Mouse (Mus musculus) heart, adult 2 months (tissue): ENCODE measurements around the gene 3110082I17Rik. TPM values are rescaled to one million over a fixed set of nuclear protein-coding genes. Genes with fewer than 3 reads are reported as not detected.
A peak's percentile ranks its signal among the peaks of the same experiment; 100 is the strongest.

Experiments used
- DNase-seq, 2 experiments: peaks; one replicate each; pipeline ENCODE4 v3.0.0; 2021
- H3K27ac ChIP-seq: fragments of 200-600 bp; 2 replicates; pipeline ENCODE4 v1.8.1; 2022
- H3K27me3 ChIP-seq: fragments of 200-500 bp; 2 replicates; pipeline ENCODE4 v1.6.1; 2012; ENCODE audit warnings: mild to moderate bottlenecking, low read length, inconsistent platforms, mixed read lengths; ENCODE audit not compliant: control insufficient read depth, insufficient read depth
- H3K36me3 ChIP-seq: fragments of 200-500 bp; 2 replicates; pipeline ENCODE4 v1.6.1; 2012; ENCODE audit warnings: low read length, inconsistent platforms; ENCODE audit not compliant: control insufficient read depth, insufficient read depth
- H3K4me1 ChIP-seq: fragments of 200-500 bp; 2 replicates; pipeline ENCODE4 v1.6.1; 2011; ENCODE audit warnings: low read length; ENCODE audit not compliant: control insufficient read depth, insufficient read depth
- H3K4me3 ChIP-seq: fragments of 200-600 bp; 2 replicates; pipeline ENCODE4 v1.8.1; 2022
- H3K79me2 ChIP-seq: fragments of 200-500 bp; replicated peaks from 2 replicates; pipeline ENCODE4 v1.6.1; 2012; ENCODE audit warnings: mild to moderate bottlenecking, inconsistent platforms, low read length, moderate library complexity, mixed read lengths; ENCODE audit not compliant: control insufficient read depth, insufficient read depth
- H3K9ac ChIP-seq: fragments of 200-500 bp; 2 replicates; pipeline ENCODE4 v1.6.1; 2012; ENCODE audit warnings: low read depth, mild to moderate bottlenecking, control low read depth, inconsistent platforms, low read length, mixed read lengths
- CTCF ChIP-seq: fragments of 200-600 bp; IDR thresholded peaks from 2 replicates; pipeline ENCODE4 v1.8.1; 2022; ENCODE audit warnings: antibody characterized with exemption, mild to moderate bottlenecking, moderate library complexity
- EP300 ChIP-seq: fragments of 200-500 bp; IDR thresholded peaks from 2 replicates; pipeline ENCODE4 v1.6.1; 2011; ENCODE audit warnings: low read depth, low read length, control low read depth; ENCODE audit not compliant: insufficient read depth
- POLR2A ChIP-seq: fragments of 200-500 bp; IDR thresholded peaks from 2 replicates; pipeline ENCODE4 v1.6.1; 2011; ENCODE audit warnings: mild to moderate bottlenecking, low read depth, low read length, control low read depth; ENCODE audit not compliant: insufficient read depth
- WGBS: fragments of 180-500 bp; shearing (Covaris S2); methylation state at CpG from one replicate; pipeline ENCODE4 v1.1.7; 2018; 5-methylcytosine and 5-hydroxymethylcytosine counted together
- intact Hi-C: fragments of 180-260 bp; cut with DNase I; formaldehyde crosslinking; loops from one replicate; pipeline ENCODE4 v1.15.1; 2025
- polyA plus RNA-seq: library from polyadenylated mRNA; depleted of rRNA; stranded (reverse); fragments of >200 nt; gene quantifications from 2 replicates; pipeline ENCODE4 v1.2.3, GENCODE M21; 2012
- total RNA-seq, 2 experiments: library from RNA; stranded (reverse); gene quantifications; 2 replicates each; pipeline ENCODE4 v1.2.3; 2021

The 3110082I17Rik gene
- total and polyA plus RNA-seq, 3 experiments = 4.9 to 5.7 (median 5.6) TPM

GRCm38 (mm10) chr5:139353946-139354345 is 106.4 kb downstream of the 3110082I17Rik start:
- H3K9ac ChIP-seq = no peak overlapping the region
- WGBS = 85% methylated on average over 11 of the region's 11 CpGs
- H3K4me1 ChIP-seq = no peaks in the 10 kb centered on the region
- no peaks in the 10 kb centered on the region for H3K27me3 ChIP-seq
- intact Hi-C loops = loop anchor here (2.0 kb wide), 2 partner anchors 17 to 71 kb away; no protein-coding TSS in a partner anchor
- DNase-seq = no peak
- TF ChIP-seq POLR2A = no peak
- TF ChIP-seq CTCF = no peak
- no peak for TF ChIP-seq EP300
- H3K27ac ChIP-seq = no peak overlapping the region
- no peaks in the 10 kb centered on the region for H3K36me3 ChIP-seq
- no peak overlapping the region for H3K4me3 ChIP-seq
- no peaks in the 10 kb centered on the region for H3K79me2 ChIP-seq

DNA sequence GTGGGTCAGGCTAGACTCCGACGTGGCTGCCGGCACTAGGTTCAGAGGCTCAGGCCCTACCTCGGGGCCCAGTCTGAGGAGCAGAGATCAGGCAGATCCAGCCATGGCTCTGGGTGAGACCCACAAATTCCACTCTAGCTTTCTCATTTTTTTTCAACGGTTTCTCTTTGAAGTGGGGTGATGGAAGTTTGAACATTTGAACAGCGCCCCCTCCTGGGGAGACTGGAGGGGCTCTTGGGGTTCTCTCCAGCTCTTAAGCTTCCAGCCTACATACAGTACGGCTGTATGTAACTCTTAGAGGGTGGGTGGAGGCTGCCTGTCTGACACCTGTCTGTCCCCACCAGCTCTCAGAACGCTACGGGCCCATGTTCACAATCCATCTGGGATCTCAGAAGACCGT is 106.8 kb downstream of the 3110082I17Rik start:
- Histone ChIP-seq H3K27ac (no peak overlapping the region), H3K9ac (no peak overlapping the region), H3K79me2 (no peaks in the 10 kb centered on the region), H3K27me3 (no peaks in the 10 kb centered on the region), H3K4me1 (no peaks in the 10 kb centered on the region), H3K4me3 (no peak overlapping the region), H3K36me3 (no peaks in the 10 kb centered on the region)
- TF ChIP-seq POLR2A = no peak
- TF ChIP-seq CTCF = peak; percentile 51
- no peak for DNase-seq
- intact Hi-C loops = no loop called here
- WGBS = 61% methylated on average over 10 of the region's 10 CpGs

DNA sequence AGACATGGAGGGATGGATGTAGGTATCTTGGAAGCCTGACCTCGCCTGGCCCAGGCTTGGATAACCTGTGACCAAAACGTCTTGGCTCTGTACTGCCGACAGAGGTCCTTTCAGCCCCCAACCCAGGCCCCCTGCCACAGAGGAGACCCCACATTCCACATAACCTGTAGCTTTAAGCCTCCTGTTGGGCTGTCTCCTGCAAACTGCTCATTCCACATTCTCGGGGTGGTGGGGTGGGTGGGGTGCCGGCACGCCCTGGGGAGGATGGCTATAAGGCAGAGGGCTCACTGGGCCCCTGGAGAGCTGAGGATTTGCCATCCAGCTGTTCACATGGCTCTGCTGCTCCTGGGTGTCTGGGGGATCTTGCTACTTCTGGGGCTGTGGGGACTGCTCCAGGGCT is 108.0 kb downstream of the 3110082I17Rik start, which contains the start of gene Cyp2w1:
Gene Cyp2w1, plus strand, starts transcription at position 301 of the 400 bp plus-strand sequence.
- no peaks in the 10 kb centered on the region for H3K79me2 ChIP-seq
- WGBS = 52% methylated on average over 6 of the region's 6 CpGs
- H3K27me3 ChIP-seq = no peaks in the 10 kb centered on the region
- intact Hi-C loops = no loop called here
- no peak within 1 kb of the TSS for H3K9ac ChIP-seq
- no peaks in the 10 kb centered on the region for H3K36me3 ChIP-seq
- no peak within 1 kb of the TSS for H3K4me3 ChIP-seq
- no peak within 1 kb of the TSS for H3K27ac ChIP-seq
- H3K4me1 ChIP-seq = no peaks in the 10 kb centered on the region
- TF ChIP-seq EP300 (no peak), POLR2A (no peak), CTCF (no peak)
- DNase-seq = no peak

- Histone ChIP-seq H3K9ac (no peak overlapping the region), H3K4me1 (no peaks in the 10 kb centered on the region), H3K79me2 (no peaks in the 10 kb centered on the region), H3K27ac (no peak overlapping the region), H3K27me3 (no peaks in the 10 kb centered on the region), H3K4me3 (no peak overlapping the region), H3K36me3 (no peaks in the 10 kb centered on the region)
- intact Hi-C loops = no loop called here
- no peak for DNase-seq
- 51% methylated on average over 8 of the region's 8 CpGs for WGBS
- TF ChIP-seq CTCF (no peak), POLR2A (no peak), EP300 (no peak)
Observed at GRCm38 (mm10) chr5:139351628-139352027, 108.7 kb downstream of the 3110082I17Rik start.

GRCm38 (mm10) chr5:139351134-139351533 is 109.2 kb downstream of the 3110082I17Rik start, which contains the start of gene Cox19:
Gene Cox19, minus strand, starts transcription at chr5:139351418.
- no peaks in the 10 kb centered on the region for H3K79me2 ChIP-seq
- no peak within 1 kb of the TSS for H3K27ac ChIP-seq
- H3K36me3 ChIP-seq = no peaks in the 10 kb centered on the region
- TF ChIP-seq EP300 (no peak), POLR2A (no peak), CTCF (no peak)
- DNase-seq = no peak
- H3K4me1 ChIP-seq = no peaks in the 10 kb centered on the region
- H3K4me3 ChIP-seq = no peak within 1 kb of the TSS
- intact Hi-C loops = no loop called here
- WGBS = 48% methylated on average over 5 of the region's 5 CpGs
- no peak within 1 kb of the TSS for H3K9ac ChIP-seq
- no peaks in the 10 kb centered on the region for H3K27me3 ChIP-seq

DNA sequence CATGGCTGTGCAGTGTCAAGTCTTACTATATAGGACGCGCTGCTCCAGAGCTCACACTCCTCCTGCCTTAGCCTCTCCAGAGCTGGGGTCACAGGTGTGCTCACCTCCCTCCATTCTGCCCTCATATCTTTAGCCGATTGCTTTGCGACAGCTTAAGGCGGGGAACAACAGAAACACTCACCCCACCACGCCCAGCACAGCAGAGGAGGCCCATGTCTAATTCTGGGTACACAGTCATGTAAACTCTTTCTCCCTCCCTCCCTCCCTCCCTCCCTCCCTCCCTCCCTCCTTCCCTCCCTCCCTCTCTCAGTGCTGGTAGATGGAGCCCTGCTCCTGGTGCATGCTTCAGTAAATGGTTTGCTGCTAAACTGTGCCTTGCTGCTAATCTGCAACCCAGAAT is 110.6 kb downstream of the 3110082I17Rik start:
- Histone ChIP-seq H3K4me3 (no peak overlapping the region), H3K27me3 (no peaks in the 10 kb centered on the region), H3K9ac (no peak overlapping the region), H3K36me3 (no peaks in the 10 kb centered on the region), H3K4me1 (no peaks in the 10 kb centered on the region), H3K79me2 (no peaks in the 10 kb centered on the region), H3K27ac (no peak overlapping the region)
- no peak for DNase-seq
- 68% methylated on average over 6 of the region's 6 CpGs for WGBS
- TF ChIP-seq CTCF = no peak
- no peak for TF ChIP-seq EP300
- TF ChIP-seq POLR2A = no peak
- intact Hi-C loops = no loop called here
